Mouse (Mus musculus): ENCODE results near the gene Agrn. TPM values are rescaled to one million over a fixed set of nuclear protein-coding genes. Genes with fewer than 3 reads are reported as not detected.
"Not testable (repeated sequence)": the region's sequence is repeated elsewhere in the genome, so short reads cannot be mapped to it uniquely, and the experiment has no call there.

Gene Agrn
- polyA plus RNA-seq, 1 experiment: 21.2 TPM

DNA sequence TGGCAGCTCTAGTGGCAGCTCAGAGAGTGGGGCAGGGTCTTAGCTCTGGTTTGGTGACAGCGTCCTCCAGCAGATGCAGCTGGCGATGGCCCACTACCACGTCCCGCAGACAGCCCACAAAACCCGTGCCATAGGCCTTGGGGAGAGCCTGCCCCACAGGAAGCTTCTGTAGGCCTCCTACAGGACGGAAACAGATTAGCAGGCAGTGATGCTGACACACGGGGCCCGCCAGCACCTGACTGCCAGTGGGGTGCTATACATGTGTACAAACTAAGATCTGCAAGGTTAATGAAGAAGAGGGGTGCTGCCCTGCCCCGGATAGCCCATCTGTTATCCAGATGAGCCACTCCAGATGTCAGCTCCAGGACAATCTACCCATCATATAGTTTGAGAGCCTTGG, 30.8 kb downstream of the Agrn start:
- no peak overlapping the region for H3K27ac ChIP-seq (ENCODE audit: insufficient read depth, low read length)
- TF ChIP-seq POLR2A (IDR thresholded peaks at IDR 0.05; ENCODE audit: low read depth, low read length): no peak
- no peak for TF ChIP-seq CTCF (IDR thresholded peaks at IDR 0.05; ENCODE audit: extremely low read depth, insufficient read depth, insufficient read length, insufficient replicate concordance)
- H3K4me1 ChIP-seq (ENCODE audit: control insufficient read depth, insufficient read depth, insufficient read length): no peaks in the 10 kb centered on the region
- DNase-seq (ENCODE audit: low read depth in 1 of 2, low spot score in 2 of 2): no peak
- no peaks in the 10 kb centered on the region for H3K36me3 ChIP-seq (ENCODE audit: control insufficient read depth, insufficient read depth, low read length)
- no peak overlapping the region for H3K4me3 ChIP-seq (ENCODE audit: extremely low read depth, insufficient read depth, insufficient read length)
- 65% methylated on average over 9 of the region's 9 CpGs for WGBS
- H3K27me3 ChIP-seq (ENCODE audit: control insufficient read depth, insufficient read depth, low read length): no peaks in the 10 kb centered on the region

DNA sequence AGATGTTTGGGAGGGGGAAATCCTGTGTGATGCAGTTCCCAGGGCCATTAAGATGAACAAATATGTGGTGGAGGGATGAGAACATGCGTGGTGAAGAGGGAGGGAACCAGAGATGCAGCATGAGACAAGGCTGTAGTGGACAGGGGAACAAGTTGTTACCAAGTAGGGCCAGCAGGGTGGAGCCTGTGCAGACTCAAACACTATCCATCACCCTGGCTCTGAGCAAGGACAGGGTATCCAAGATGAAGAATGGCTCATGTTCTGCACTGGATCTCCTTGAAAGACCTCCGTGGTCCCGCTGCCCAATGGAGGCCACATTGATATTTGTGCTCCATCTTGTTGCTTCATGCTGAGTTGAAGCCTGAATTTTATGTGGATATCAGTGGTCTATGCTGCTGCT, 42.5 kb downstream of the Agrn start:
- Histone ChIP-seq H3K4me3 (ENCODE audit: extremely low read depth, insufficient read depth, insufficient read length) (no peak overlapping the region), H3K27ac (ENCODE audit: insufficient read depth, low read length) (no peak overlapping the region), H3K27me3 (ENCODE audit: control insufficient read depth, insufficient read depth, low read length) (no peaks in the 10 kb centered on the region), H3K36me3 (ENCODE audit: control insufficient read depth, insufficient read depth, low read length) (no peaks in the 10 kb centered on the region), H3K4me1 (ENCODE audit: control insufficient read depth, insufficient read depth, insufficient read length) (no peaks in the 10 kb centered on the region)
- DNase-seq (ENCODE audit: low read depth in 1 of 2, low spot score in 2 of 2): no peak
- WGBS: 91% methylated on average over 3 of the region's 3 CpGs
- TF ChIP-seq CTCF (IDR thresholded peaks at IDR 0.05; ENCODE audit: extremely low read depth, insufficient read depth, insufficient read length, insufficient replicate concordance) (no peak), POLR2A (IDR thresholded peaks at IDR 0.05; ENCODE audit: low read depth, low read length) (no peak)

DNA sequence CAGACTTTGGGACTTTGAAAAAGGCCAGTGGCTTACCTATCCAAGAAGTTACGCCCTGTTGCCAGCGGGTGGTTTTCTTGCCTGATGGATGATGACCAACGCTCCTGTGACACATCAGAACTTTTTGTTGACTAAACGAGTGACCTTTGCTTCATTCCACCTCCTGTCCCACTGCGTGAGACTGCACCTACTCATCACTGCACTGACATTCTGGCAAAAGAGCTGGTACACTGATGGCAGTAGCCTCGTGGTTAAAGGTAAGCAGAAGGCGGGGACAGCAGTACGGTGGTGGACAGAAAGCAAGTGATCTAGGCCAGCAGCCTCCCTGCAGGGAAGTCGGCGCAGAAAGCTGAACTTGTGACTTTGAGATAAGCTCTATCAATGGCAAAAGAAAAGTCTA, 46.4 kb downstream of the Agrn start:
- H3K27me3 ChIP-seq (ENCODE audit: control insufficient read depth, insufficient read depth, low read length); H3K4me1 ChIP-seq (ENCODE audit: control insufficient read depth, insufficient read depth, insufficient read length); DNase-seq (ENCODE audit: low read depth in 1 of 2, low spot score in 2 of 2); H3K36me3 ChIP-seq (ENCODE audit: control insufficient read depth, insufficient read depth, low read length); H3K4me3 ChIP-seq (ENCODE audit: extremely low read depth, insufficient read depth, insufficient read length); H3K27ac ChIP-seq (ENCODE audit: insufficient read depth, low read length): not testable (repeated sequence)
- WGBS: 84% methylated on average over 10 of the region's 10 CpGs

DNA sequence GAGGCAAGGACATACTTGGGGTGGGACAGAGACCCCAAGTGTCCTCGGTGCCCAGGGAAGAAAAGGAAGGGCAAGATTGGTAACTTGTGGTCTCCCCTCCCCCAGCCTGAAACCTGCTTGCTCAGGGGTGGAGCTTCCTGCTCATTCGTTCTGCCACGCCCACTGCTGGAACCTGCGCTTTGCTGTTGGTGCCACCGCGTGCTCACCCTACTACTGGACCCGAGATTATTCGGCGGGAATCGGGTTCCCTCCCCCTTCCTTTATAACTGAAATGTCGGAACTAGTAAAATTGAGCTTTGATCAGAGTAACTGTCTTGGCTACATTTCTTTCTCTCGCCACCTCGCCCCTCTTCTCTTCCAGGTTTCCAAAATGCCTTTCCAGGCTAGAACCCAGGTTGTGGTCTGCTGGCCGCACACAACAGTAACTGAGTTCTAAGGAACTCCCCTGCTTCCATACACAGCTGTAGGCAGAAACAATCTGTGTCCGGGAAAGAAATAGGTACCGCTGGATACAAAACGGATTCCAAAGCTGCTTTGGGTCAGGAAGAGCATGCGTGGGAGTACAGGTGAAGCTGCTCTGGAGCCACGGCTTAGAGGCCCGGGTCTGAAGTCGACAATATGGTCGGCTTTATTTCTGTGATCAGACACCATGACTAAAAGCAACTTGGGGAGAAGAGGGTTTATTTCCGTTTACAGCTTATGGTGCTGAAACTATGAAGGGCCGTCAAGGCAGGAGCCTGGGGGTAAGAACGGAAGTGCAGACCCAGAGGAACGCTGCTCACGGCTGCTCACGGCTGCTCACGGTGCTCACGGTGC, 60.8 kb downstream of the Agrn start:
- DNase-seq (ENCODE audit: low read depth in 1 of 2, low spot score in 2 of 2): no peak
- Histone ChIP-seq H3K4me1 (ENCODE audit: control insufficient read depth, insufficient read depth, insufficient read length) (no peaks in the 10 kb centered on the region), H3K27me3 (ENCODE audit: control insufficient read depth, insufficient read depth, low read length) (no peaks in the 10 kb centered on the region), H3K36me3 (ENCODE audit: control insufficient read depth, insufficient read depth, low read length) (no peaks in the 10 kb centered on the region), H3K27ac (ENCODE audit: insufficient read depth, low read length) (no peak overlapping the region), H3K4me3 (ENCODE audit: extremely low read depth, insufficient read depth, insufficient read length) (no peak overlapping the region)
- no peak for TF ChIP-seq CTCF (IDR thresholded peaks at IDR 0.05; ENCODE audit: extremely low read depth, insufficient read depth, insufficient read length, insufficient replicate concordance)
- TF ChIP-seq POLR2A (IDR thresholded peaks at IDR 0.05; ENCODE audit: low read depth, low read length): no peak
- 92% methylated on average over 30 of the region's 30 CpGs for WGBS

DNA sequence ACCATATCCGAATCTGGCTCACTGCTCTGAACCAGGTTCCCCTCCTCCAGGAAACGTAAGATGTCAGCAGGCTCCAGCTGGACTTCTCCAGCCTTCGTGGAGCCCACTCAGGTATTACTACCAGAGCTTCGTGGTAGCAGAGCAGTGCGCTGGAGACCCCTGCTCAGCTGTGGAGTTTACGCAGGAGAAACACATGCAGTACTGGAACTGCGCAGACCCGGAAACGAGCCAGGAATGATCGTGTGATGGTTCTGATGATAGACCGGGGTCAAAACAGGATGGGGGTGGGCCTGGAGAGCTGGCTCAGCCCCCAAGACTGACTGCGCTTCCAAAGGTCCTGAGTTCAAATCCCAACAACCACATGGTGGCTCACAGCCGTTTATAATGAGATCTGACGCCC, 61.5 kb downstream of the Agrn start:
- no peak overlapping the region for H3K27ac ChIP-seq (ENCODE audit: insufficient read depth, low read length)
- DNase-seq (ENCODE audit: low read depth in 1 of 2, low spot score in 2 of 2): no peak
- TF ChIP-seq POLR2A (IDR thresholded peaks at IDR 0.05; ENCODE audit: low read depth, low read length) (no peak), CTCF (IDR thresholded peaks at IDR 0.05; ENCODE audit: extremely low read depth, insufficient read depth, insufficient read length, insufficient replicate concordance) (no peak)
- no peaks in the 10 kb centered on the region for H3K4me1 ChIP-seq (ENCODE audit: control insufficient read depth, insufficient read depth, insufficient read length)
- no peaks in the 10 kb centered on the region for H3K36me3 ChIP-seq (ENCODE audit: control insufficient read depth, insufficient read depth, low read length)
- WGBS: 93% methylated on average over 14 of the region's 14 CpGs
- H3K4me3 ChIP-seq (ENCODE audit: extremely low read depth, insufficient read depth, insufficient read length): no peak overlapping the region
- H3K27me3 ChIP-seq (ENCODE audit: control insufficient read depth, insufficient read depth, low read length): no peaks in the 10 kb centered on the region

DNA sequence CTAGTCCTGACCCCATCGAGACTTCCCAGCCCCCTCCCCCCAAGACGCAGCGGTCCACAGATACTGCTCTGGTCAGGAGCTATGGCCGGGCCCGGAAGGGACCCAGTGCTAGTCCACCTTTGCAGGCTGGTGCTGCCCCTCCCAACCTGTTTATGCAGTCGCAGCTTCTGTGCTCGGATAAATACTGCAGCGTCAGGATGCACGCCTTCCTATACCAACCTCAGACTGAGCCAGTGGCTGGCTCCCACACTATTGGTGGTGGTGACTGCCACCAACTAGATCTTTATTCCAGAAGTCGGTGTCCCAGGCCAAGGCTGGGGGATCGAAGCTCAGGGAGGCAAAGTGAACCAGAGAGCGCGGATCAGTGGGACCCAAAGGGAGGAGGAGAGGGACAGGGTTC, 62.2 kb downstream of the Agrn start:
- H3K4me3 ChIP-seq (ENCODE audit: extremely low read depth, insufficient read depth, insufficient read length): no peak overlapping the region
- H3K27me3 ChIP-seq (ENCODE audit: control insufficient read depth, insufficient read depth, low read length): no peaks in the 10 kb centered on the region
- no peaks in the 10 kb centered on the region for H3K4me1 ChIP-seq (ENCODE audit: control insufficient read depth, insufficient read depth, insufficient read length)
- no peaks in the 10 kb centered on the region for H3K36me3 ChIP-seq (ENCODE audit: control insufficient read depth, insufficient read depth, low read length)
- H3K27ac ChIP-seq (ENCODE audit: insufficient read depth, low read length): no peak overlapping the region
- TF ChIP-seq CTCF (IDR thresholded peaks at IDR 0.05; ENCODE audit: extremely low read depth, insufficient read depth, insufficient read length, insufficient replicate concordance) (no peak), POLR2A (IDR thresholded peaks at IDR 0.05; ENCODE audit: low read depth, low read length) (no peak)
- 95% methylated on average over 13 of the region's 13 CpGs for WGBS
- no peak for DNase-seq (ENCODE audit: low read depth in 1 of 2, low spot score in 2 of 2)

DNA sequence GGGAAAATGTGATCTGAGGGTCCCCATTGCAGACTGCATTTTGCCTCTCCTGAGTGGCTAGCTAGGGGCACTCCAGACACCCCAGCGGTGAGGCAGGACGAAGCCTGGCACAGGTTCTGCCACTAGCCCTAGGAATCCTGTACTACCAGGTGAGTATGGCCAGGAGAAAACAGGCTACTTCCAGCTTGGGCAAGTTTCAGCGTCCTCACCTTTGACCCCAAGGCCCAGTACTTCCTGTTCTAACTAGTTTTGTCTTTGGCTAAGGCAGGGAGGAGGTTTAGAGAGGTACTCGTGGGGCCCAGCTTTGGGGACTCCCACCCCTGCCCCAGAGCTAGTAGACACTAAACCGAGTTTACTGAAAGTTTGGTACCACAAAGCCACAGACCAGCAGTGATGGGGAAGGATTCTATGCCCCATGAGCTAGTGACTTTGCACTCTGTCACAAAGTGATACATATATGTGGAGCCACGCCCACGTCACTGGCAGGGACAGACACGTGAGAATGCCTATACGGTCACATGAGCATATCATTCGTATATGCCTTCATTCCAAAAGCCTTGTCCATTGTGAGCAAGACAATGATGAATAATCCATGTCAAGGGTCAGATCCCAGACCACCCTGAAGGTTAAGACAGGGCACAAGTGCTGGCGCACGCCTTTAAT, 63.2 kb downstream of the Agrn start:
- Histone ChIP-seq H3K36me3 (ENCODE audit: control insufficient read depth, insufficient read depth, low read length) (no peaks in the 10 kb centered on the region), H3K4me1 (ENCODE audit: control insufficient read depth, insufficient read depth, insufficient read length) (no peaks in the 10 kb centered on the region), H3K27ac (ENCODE audit: insufficient read depth, low read length) (no peak overlapping the region), H3K27me3 (ENCODE audit: control insufficient read depth, insufficient read depth, low read length) (no peaks in the 10 kb centered on the region), H3K4me3 (ENCODE audit: extremely low read depth, insufficient read depth, insufficient read length) (no peak overlapping the region)
- 60% methylated on average over 12 of the region's 12 CpGs for WGBS
- TF ChIP-seq POLR2A (IDR thresholded peaks at IDR 0.05; ENCODE audit: low read depth, low read length) (no peak), CTCF (IDR thresholded peaks at IDR 0.05; ENCODE audit: extremely low read depth, insufficient read depth, insufficient read length, insufficient replicate concordance) (no peak)
- DNase-seq (ENCODE audit: low read depth in 1 of 2, low spot score in 2 of 2): no peak
